Mouse (Mus musculus) erythroblast, embryonic 14.5 days (primary cell): ENCODE results near the gene Spred1.

Experiments used
- GATA1 ChIP-seq: IDR thresholded peaks from 2 replicates; pipeline ENCODE4 v1.6.1; 2012; ENCODE audit warnings: low read length, inconsistent platforms, mixed read lengths
- TAL1 ChIP-seq: IDR thresholded peaks from 3 replicates; pipeline ENCODE4 v1.6.1; 2012; ENCODE audit warnings: low read length, inconsistent platforms, mixed read lengths

GRCm38 (mm10) chr2:117120246-117121211, 645 bp upstream of the Spred1 start:
- no peak for TF ChIP-seq TAL1
- TF ChIP-seq GATA1: no peak
